Mouse (Mus musculus) MEL (cell line): Measurements from ENCODE around the gene Arntl. TPM values are rescaled to one million over a fixed set of nuclear protein-coding genes. Genes with fewer than 3 reads are reported as not detected.

ENCODE experiments used
- DNase-seq: peaks from one replicate; pipeline ENCODE4 v3.0.0; 2011; ENCODE audit warnings: low read depth, low spot score
- H3K27ac ChIP-seq: 2 replicates; pipeline ENCODE4 v1.5.1; 2012; ENCODE audit warnings: low read depth, mild to moderate bottlenecking, control low read depth, low read length, moderate library complexity; ENCODE audit not compliant: control insufficient read depth
- H3K27me3 ChIP-seq, 2 experiments: fragments of 150-350 bp in 1 of 2; sonication (generic) in 1 of 2; 2 replicates each; pipeline ENCODE4 v1.6.1; 2012; ENCODE audit warnings: low read length in 2 of 2, mild to moderate bottlenecking in 2 of 2, improper control_type of control experiment in 1 of 2, moderate library complexity in 1 of 2; ENCODE audit not compliant: insufficient read depth in 2 of 2, control insufficient read depth in 1 of 2
- H3K36me3 ChIP-seq, 2 experiments: 2 replicates each; pipeline ENCODE4 v1.6.1; 2012 to 2014; ENCODE audit warnings: low read length in 2 of 2, improper control_type of control experiment in 1 of 2, inconsistent platforms in 1 of 2, mild to moderate bottlenecking in 1 of 2; ENCODE audit not compliant: insufficient read depth in 2 of 2, control insufficient read depth in 1 of 2
- H3K4me1 ChIP-seq, 2 experiments: fragments of 150-350 bp in 1 of 2; sonication (generic) in 1 of 2; 2 replicates each; pipeline ENCODE4 v1.6.1; 2012; ENCODE audit warnings: low read length in 2 of 2, improper control_type of control experiment in 1 of 2, mild to moderate bottlenecking in 1 of 2; ENCODE audit not compliant: insufficient read depth in 2 of 2, control insufficient read depth in 1 of 2
- H3K4me3 ChIP-seq, 2 experiments: fragments of 150-350 bp in 1 of 2; sonication (generic) in 1 of 2; 2 replicates each; pipeline ENCODE4 v1.5.1; 2012; ENCODE audit warnings: low read depth in 2 of 2, low read length in 2 of 2, mild to moderate bottlenecking in 2 of 2, moderate library complexity in 2 of 2, control low read depth in 1 of 2, improper control_type of control experiment in 1 of 2; ENCODE audit not compliant: control insufficient read depth in 1 of 2, insufficient read depth in 1 of 2
- H3K79me2 ChIP-seq: 2 replicates; pipeline ENCODE4 v1.6.1; 2012; ENCODE audit warnings: mild to moderate bottlenecking, low read length, moderate library complexity; ENCODE audit not compliant: control insufficient read depth, poor library complexity, insufficient read depth
- H3K9ac ChIP-seq: 2 replicates; pipeline ENCODE4 v1.6.1; 2012; ENCODE audit warnings: low read depth, mild to moderate bottlenecking, control low read depth, low read length, moderate library complexity; ENCODE audit not compliant: control insufficient read depth, poor library complexity, severe bottlenecking
- H3K9me3 ChIP-seq: fragments of 150-350 bp; sonication (generic); replicated peaks from 2 replicates; pipeline ENCODE4 v1.6.1; 2012; ENCODE audit warnings: mild to moderate bottlenecking, low read length, improper control_type of control experiment, moderate library complexity; ENCODE audit not compliant: insufficient read depth
- BHLHE40 ChIP-seq: IDR thresholded peaks from 2 replicates; pipeline ENCODE4 v1.6.1; 2012; ENCODE audit warnings: low read depth, mild to moderate bottlenecking, inconsistent platforms, low read length, improper control_type of control experiment, borderline replicate concordance
- CHD1 ChIP-seq: IDR thresholded peaks from 2 replicates; pipeline ENCODE4 v1.6.1; 2012; ENCODE audit warnings: low read depth, mild to moderate bottlenecking, inconsistent platforms, low read length, improper control_type of control experiment
- E2F4 ChIP-seq: IDR thresholded peaks from 2 replicates; pipeline ENCODE4 v1.6.1; 2011; ENCODE audit warnings: low read depth, low read length, improper control_type of control experiment, borderline replicate concordance
- ELF1 ChIP-seq: IDR thresholded peaks from 2 replicates; pipeline ENCODE4 v1.6.1; 2014; ENCODE audit warnings: low read depth, mild to moderate bottlenecking, inconsistent platforms, low read length, improper control_type of control experiment, moderate library complexity
- EP300 ChIP-seq, 2 experiments: IDR thresholded peaks; 2 replicates each; pipeline ENCODE4 v1.6.1; 2011; ENCODE audit warnings: improper control_type of control experiment in 2 of 2, low read length in 2 of 2, low read depth in 1 of 2, mild to moderate bottlenecking in 1 of 2
- ETS1 ChIP-seq: IDR thresholded peaks from 2 replicates; pipeline ENCODE4 v1.6.1; 2012; ENCODE audit warnings: low read depth, mild to moderate bottlenecking, inconsistent platforms, low read length, improper control_type of control experiment, moderate library complexity
- GABPA ChIP-seq: IDR thresholded peaks from 2 replicates; pipeline ENCODE4 v1.6.1; 2012; ENCODE audit warnings: low read depth, mild to moderate bottlenecking, inconsistent platforms, low read length, improper control_type of control experiment, moderate library complexity
- GATA1 ChIP-seq: IDR thresholded peaks from 2 replicates; pipeline ENCODE4 v1.6.1; 2011; ENCODE audit warnings: low read depth, low read length, improper control_type of control experiment
- HCFC1 ChIP-seq: IDR thresholded peaks from 2 replicates; pipeline ENCODE4 v1.6.1; 2012; ENCODE audit warnings: low read depth, mild to moderate bottlenecking, inconsistent platforms, low read length, improper control_type of control experiment, moderate library complexity
- JUND ChIP-seq: IDR thresholded peaks from 2 replicates; pipeline ENCODE4 v1.6.1; 2011; ENCODE audit warnings: low read depth, mild to moderate bottlenecking, improper control_type of control experiment, low read length
- KAT2A ChIP-seq: conservative IDR thresholded peaks from 2 replicates; pipeline ENCODE4 v1.6.1; 2012; ENCODE audit warnings: low read depth, low read length, improper control_type of control experiment, inconsistent platforms
- MAX ChIP-seq: IDR thresholded peaks from 2 replicates; pipeline ENCODE4 v1.6.1; 2011; ENCODE audit warnings: low read length, improper control_type of control experiment
- MAZ ChIP-seq: IDR thresholded peaks from 2 replicates; pipeline ENCODE4 v1.6.1; 2012; ENCODE audit warnings: low read depth, mild to moderate bottlenecking, inconsistent platforms, low read length, improper control_type of control experiment
- POLR2A ChIP-seq, 2 experiments: IDR thresholded peaks; 2 replicates each; pipeline ENCODE4 v1.6.1; 2011 to 2012; ENCODE audit warnings: low read length in 2 of 2, mild to moderate bottlenecking in 2 of 2, control low read depth in 1 of 2, improper control_type of control experiment in 1 of 2, low read depth in 1 of 2, moderate library complexity in 1 of 2; ENCODE audit not compliant: control insufficient read depth in 1 of 2, insufficient read depth in 1 of 2, poor library complexity in 1 of 2
- POLR2AphosphoS5 ChIP-seq: IDR thresholded peaks from 2 replicates; pipeline ENCODE4 v1.6.1; 2012; ENCODE audit warnings: low read depth, borderline replicate concordance, mild to moderate bottlenecking, inconsistent platforms, low read length, moderate library complexity, mixed read lengths
- RAD21 ChIP-seq: IDR thresholded peaks from 2 replicates; pipeline ENCODE4 v1.6.1; 2011; ENCODE audit warnings: mild to moderate bottlenecking, low read depth, low read length, improper control_type of control experiment
- RCOR1 ChIP-seq: IDR thresholded peaks from 2 replicates; pipeline ENCODE4 v1.6.1; 2012; ENCODE audit warnings: low read depth, mild to moderate bottlenecking, inconsistent platforms, low read length, improper control_type of control experiment
- SIN3A ChIP-seq: IDR thresholded peaks from 2 replicates; pipeline ENCODE4 v1.6.1; 2012; ENCODE audit warnings: low read length, improper control_type of control experiment, inconsistent platforms
- SMC3 ChIP-seq: IDR thresholded peaks from 2 replicates; pipeline ENCODE4 v1.6.1; 2011; ENCODE audit warnings: low read depth, low read length, improper control_type of control experiment
- TBP ChIP-seq: IDR thresholded peaks from 2 replicates; pipeline ENCODE4 v1.8.0; 2011; ENCODE audit warnings: low read depth, low read length, improper control_type of control experiment
- TCF12 ChIP-seq: IDR thresholded peaks from 2 replicates; pipeline ENCODE4 v1.6.1; 2014; ENCODE audit warnings: low read depth, mild to moderate bottlenecking, inconsistent platforms, low read length, improper control_type of control experiment, moderate library complexity
- UBTF ChIP-seq: IDR thresholded peaks from 2 replicates; pipeline ENCODE4 v1.6.1; 2012; ENCODE audit warnings: low read depth, mild to moderate bottlenecking, inconsistent platforms, low read length, improper control_type of control experiment, moderate library complexity, borderline replicate concordance; ENCODE audit not compliant: insufficient read depth
- USF1 ChIP-seq: IDR thresholded peaks from 2 replicates; pipeline ENCODE4 v1.6.1; 2014; ENCODE audit warnings: low read depth, mild to moderate bottlenecking, inconsistent platforms, low read length, improper control_type of control experiment, moderate library complexity
- USF2 ChIP-seq, 2 experiments: IDR thresholded peaks; 2 replicates each; pipeline ENCODE4 v1.6.1; 2011 to 2012; ENCODE audit warnings: improper control_type of control experiment in 2 of 2, low read length in 2 of 2, borderline replicate concordance in 1 of 2, inconsistent platforms in 1 of 2, low read depth in 1 of 2, mild to moderate bottlenecking in 1 of 2; ENCODE audit not compliant: insufficient read depth in 1 of 2
- ZC3H11A ChIP-seq: IDR thresholded peaks from 2 replicates; pipeline ENCODE4 v1.6.1; 2012; ENCODE audit warnings: low read depth, mild to moderate bottlenecking, inconsistent platforms, low read length, improper control_type of control experiment
- ZMIZ1 ChIP-seq: IDR thresholded peaks from 2 replicates; pipeline ENCODE4 v1.6.1; 2012; ENCODE audit warnings: low read depth, mild to moderate bottlenecking, inconsistent platforms, low read length, improper control_type of control experiment, moderate library complexity
- polyA plus RNA-seq, 2 experiments: library from polyadenylated mRNA; stranded (reverse) in 1 of 2; unstranded in 1 of 2; fragments of >175 nt in 1 of 2; fragments of >200 nt in 1 of 2; gene quantifications; 2 replicates each; pipeline versions ENCODE4 v1.2.1 to v1.2.4; 2012; ENCODE audit warnings: low replicate concordance in 2 of 2, low read depth in 1 of 2; ENCODE audit not compliant: insufficient read length in 2 of 2, insufficient read depth in 1 of 2, missing spikeins in 1 of 2
- total RNA-seq: library from RNA; depleted of rRNA; stranded (reverse); fragments of 300-350 nt; gene quantifications from 2 replicates; pipeline ENCODE4 v1.2.3, GENCODE M21; 2012

Arntl gene
- total and polyA plus RNA-seq, 3 experiments, result 2.0 to 4.5 TPM; not detected in 1

DNA sequence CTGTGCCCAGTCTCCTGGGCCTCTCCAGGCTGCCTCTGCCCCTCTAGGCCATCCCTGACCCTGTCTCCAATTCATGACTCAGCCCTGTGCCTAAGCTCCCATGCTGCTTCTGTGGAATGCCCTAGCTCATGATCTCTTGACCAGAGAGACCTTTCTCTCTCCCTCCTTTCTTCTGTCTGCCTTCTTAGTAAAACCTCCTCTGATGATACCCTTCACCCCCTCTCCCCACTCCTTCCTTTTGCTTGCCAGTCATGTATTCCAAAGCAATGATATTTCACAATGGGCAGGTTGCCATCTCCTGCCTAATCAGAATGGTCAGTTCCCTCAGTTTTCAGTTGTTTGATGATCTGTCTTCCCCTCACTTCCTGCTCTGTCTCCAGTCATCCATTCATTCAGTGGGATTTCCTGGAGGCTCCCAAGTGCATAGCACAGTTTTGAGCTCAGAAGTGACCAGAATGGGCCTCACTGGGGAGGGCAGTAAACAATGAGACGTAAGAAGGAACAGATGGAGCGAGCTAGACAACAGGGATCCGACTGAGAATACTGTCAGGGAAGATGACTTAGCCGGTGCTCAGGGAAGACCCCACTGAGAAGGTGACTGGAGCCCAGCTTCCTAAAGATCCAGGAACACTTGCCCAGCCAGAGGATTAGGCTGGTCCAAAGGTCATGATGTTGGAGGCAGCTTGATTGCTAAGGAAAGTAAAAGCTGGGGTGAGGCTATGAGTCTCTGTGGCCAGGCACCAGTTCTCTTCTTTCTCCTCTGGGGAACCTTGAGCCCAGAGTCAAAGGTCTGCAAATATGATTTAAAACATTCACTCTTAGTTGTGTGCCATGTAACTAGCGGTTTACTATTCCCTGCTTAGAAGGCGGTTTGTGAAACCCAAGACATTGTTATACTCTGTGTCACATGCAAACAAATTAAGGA lies 7.2 kb downstream of the Arntl start:
- Histone ChIP-seq H3K27me3 (no peaks in the 10 kb centered on the region), H3K36me3 (no peaks in the 10 kb centered on the region), H3K4me3 (no peak overlapping the region), H3K79me2 (no peaks in the 10 kb centered on the region; the same call in 1 of the 2 replicates), H3K9me3 (no peaks in the 10 kb centered on the region), H3K4me1 (no peaks in the 10 kb centered on the region), H3K27ac (no peak overlapping the region), H3K9ac (no peak overlapping the region)
- DNase-seq, result no peak
- no peak for TF ChIP-seq ETS1
- TF ChIP-seq USF1, result no peak
- no peak for TF ChIP-seq ZC3H11A
- TF ChIP-seq RAD21, result no peak
- TF ChIP-seq HCFC1, result no peak
- TF ChIP-seq TCF12, result no peak
- TF ChIP-seq EP300 (IDR thresholded peaks at IDR 0.05; ENCODE audit: low read depth in 1 of 2, low read length in 2 of 2), result no peak
- no peak for TF ChIP-seq SMC3
- TF ChIP-seq UBTF, result no peak
- no peak for TF ChIP-seq GABPA
- TF ChIP-seq MAX, result no peak
- TF ChIP-seq POLR2AphosphoS5, result no peak
- no peak for TF ChIP-seq ZMIZ1
- TF ChIP-seq KAT2A, result no peak
- TF ChIP-seq CHD1, result no peak
- no peak for TF ChIP-seq POLR2A (IDR thresholded peaks at IDR 0.05; ENCODE audit: control insufficient read depth in 1 of 2, insufficient read depth in 1 of 2, low read depth in 1 of 2, low read length in 2 of 2, poor library complexity in 1 of 2)
- TF ChIP-seq BHLHE40, result no peak
- no peak for TF ChIP-seq USF2 (IDR thresholded peaks at IDR 0.05; ENCODE audit: borderline replicate concordance in 1 of 2, insufficient read depth in 1 of 2, low read depth in 1 of 2, low read length in 2 of 2)
- no peak for TF ChIP-seq JUND

DNA sequence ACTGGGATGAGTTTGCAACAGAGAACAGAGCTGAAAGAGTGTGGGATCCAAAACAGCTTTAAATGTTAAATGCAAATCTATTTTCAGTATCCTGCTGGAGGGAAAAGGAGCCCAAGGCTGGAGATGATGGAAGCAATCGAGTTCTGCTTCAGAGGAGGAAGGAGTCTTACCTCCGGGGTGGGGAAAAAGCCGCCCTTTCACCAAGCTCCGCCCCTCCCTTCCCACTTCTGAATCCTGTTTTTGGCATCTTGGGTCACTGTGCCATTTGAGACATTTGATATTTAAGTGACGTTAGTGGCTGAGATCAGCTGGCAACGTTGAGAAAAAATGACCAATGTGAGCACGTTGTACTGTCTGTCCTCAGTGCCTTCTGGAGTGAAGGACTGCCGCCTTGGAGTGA lies 8.9 kb downstream of the Arntl start:
- Histone ChIP-seq H3K4me3 (no peak overlapping the region), H3K27me3 (no peaks in the 10 kb centered on the region), H3K4me1 (no peaks in the 10 kb centered on the region), H3K79me2 (no peaks in the 10 kb centered on the region; the same call in 1 of the 2 replicates), H3K9ac (no peak overlapping the region), H3K36me3 (no peaks in the 10 kb centered on the region), H3K27ac (no peak overlapping the region), H3K9me3 (no peaks in the 10 kb centered on the region)
- DNase-seq, result no peak
- TF ChIP-seq CHD1, result no peak
- no peak for TF ChIP-seq RCOR1
- TF ChIP-seq MAZ, result no peak
- TF ChIP-seq E2F4, result no peak
- no peak for TF ChIP-seq SIN3A
- no peak for TF ChIP-seq POLR2AphosphoS5
- no peak for TF ChIP-seq ELF1
- no peak for TF ChIP-seq TBP
- TF ChIP-seq JUND, result no peak
- no peak for TF ChIP-seq GATA1
- TF ChIP-seq TCF12, result no peak
